Mouse (Mus musculus): ENCODE results near the gene Ccdc38.

DNA sequence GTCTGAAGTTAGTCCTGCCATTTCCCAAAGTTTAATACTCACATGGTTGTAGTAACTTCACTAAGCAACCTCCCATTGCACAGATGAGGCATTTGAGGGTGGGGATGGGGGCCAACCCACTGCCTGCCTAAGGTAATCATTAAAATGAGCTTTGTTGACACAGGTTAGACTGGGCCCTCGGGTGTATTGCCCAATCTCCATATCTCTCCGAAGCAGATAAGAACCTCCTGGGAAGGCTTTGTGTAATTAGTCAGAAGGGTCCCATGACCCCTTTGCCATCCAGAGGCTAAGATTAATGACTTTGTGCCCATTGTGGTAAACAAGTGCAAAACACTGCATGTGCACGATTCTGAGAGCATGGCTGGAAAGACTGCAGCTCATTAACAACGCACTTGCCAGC is 22.7 kb upstream of the Ccdc38 start:
- no peak for TF ChIP-seq GATA1 (IDR thresholded peaks at IDR 0.05; ENCODE audit: borderline replicate concordance, low read length)
- no peak for TF ChIP-seq FLI1 (IDR thresholded peaks at IDR 0.05; ENCODE audit: low read length)

Data from megakaryocyte, embryonic 14.5 days (primary cell).